Mouse (Mus musculus) lung, postnatal 0 days (tissue): ENCODE data around the gene Pef1.

ENCODE experiments used
- CTCF ChIP-seq: IDR thresholded peaks from 2 replicates; pipeline ENCODE4 v1.5.1; 2016; ENCODE audit warnings: antibody characterized with exemption, mild to moderate bottlenecking
- EP300 ChIP-seq: IDR thresholded peaks from 2 replicates; pipeline ENCODE4 v1.6.1; 2016; ENCODE audit warnings: antibody characterized with exemption, mild to moderate bottlenecking, control low read depth

GRCm38 (mm10) chr4:130177087-130177486 lies 74.7 kb downstream of the Pef1 start:
- peak; percentile 94 for TF ChIP-seq EP300
- no peak for TF ChIP-seq CTCF
